ENCODE assay signal across 10 mouse cellular contexts in genomic region chr7:28939418-28940183, GRCm38 (mm10). TPM values are rescaled to one million over a fixed set of nuclear protein-coding genes. Genes with fewer than 3 reads are reported as not detected.
DNase-seq lines count a peak whose midpoint lies in the region; ATAC-seq and TF ChIP-seq lines count a peak whose summit lies in the region.
"Had no signal": no experiment of that assay in that cellular context is flagged by ENCODE, and none has a peak within 500 bp of the region (broad histone marks: within the 10 kb centered on the region; RNA-seq: fewer than 3 reads in every experiment).

No protein-coding gene starts in this region.

- no peak for DNase-seq in cerebellum, adult 2 months
- DNase-seq in cerebellum, postnatal 14 days: no peak
- DNase-seq in lung, embryonic 14.5 days: no peak
- DNase-seq in lung, postnatal 4 days: no peak
- DNase-seq in kidney, adult 2 months: peak; percentile 82
- DNase-seq in cerebellum, adult 11 months: no peak
- DNase-seq in right cerebral cortex, postnatal 36 days (ENCODE audit: low spot score in 2 of 2): no peak
- DNase-seq: cerebellum, adult 8-10 months; layer of hippocampus, adult 9-11 months had no signal

- H3K27ac ChIP-seq in cerebellum, adult 2 months (ENCODE audit: insufficient read depth, low read length): peak overlapping the region; percentile 35
- peak overlapping the region; percentile 31; the same call in 1 of the 2 replicates for H3K27ac ChIP-seq in lung, embryonic 14.5 days (ENCODE audit: low read depth)
- peak overlapping the region; percentile 71 for H3K27ac ChIP-seq in kidney, adult 2 months (ENCODE audit: insufficient read depth, low read depth, low read length)
- peak overlapping the region; percentile 59; the same call in 1 of the 2 replicates for H3K27ac ChIP-seq in stomach, embryonic 14.5 days (ENCODE audit: low read length)

- H3K4me2 ChIP-seq in lung, embryonic 14.5 days: no peak overlapping the region
- H3K4me2 ChIP-seq in stomach, embryonic 14.5 days (replicated peaks; ENCODE audit: low read depth, low read length): no peak overlapping the region

- peaks cover 15% of the 10 kb centered on the region; the same call in 1 of the 2 replicates for H3K36me3 ChIP-seq in lung, embryonic 14.5 days (ENCODE audit: insufficient read depth)
- H3K36me3 ChIP-seq in kidney, adult 2 months (ENCODE audit: control insufficient read depth, insufficient read depth, low read length): 0 out of 2 replicates have a peak, but pooled peaks cover 2% of the 10 kb centered on the region
- no peaks in the 10 kb centered on the region; the same call in 1 of the 2 replicates for H3K36me3 ChIP-seq in stomach, embryonic 14.5 days (ENCODE audit: control insufficient read depth, insufficient read depth, low read length)

- WGBS in cerebellum, adult 2 months: 83% methylated on average over 7 of the region's 7 CpGs
- WGBS in lung, embryonic 14.5 days: 70% methylated on average over 7 of the region's 7 CpGs
- WGBS in kidney, adult 2 months: 26% methylated on average over 7 of the region's 7 CpGs
- WGBS in stomach, embryonic 14.5 days: 68% methylated on average over 7 of the region's 7 CpGs

- H3K4me3 ChIP-seq in cerebellum, adult 2 months (replicated peaks; ENCODE audit: insufficient read depth, low read depth, low read length): no peak overlapping the region
- H3K4me3 ChIP-seq in lung, embryonic 14.5 days (ENCODE audit: low read depth, low read length): no peak overlapping the region
- H3K4me3 ChIP-seq in kidney, adult 2 months (ENCODE audit: insufficient read depth, low read depth, low read length): no peak overlapping the region
- no peak overlapping the region for H3K4me3 ChIP-seq in stomach, embryonic 14.5 days (ENCODE audit: low read depth, low read length)

- no peak for TF ChIP-seq POLR2A in cerebellum, adult 2 months (IDR thresholded peaks at IDR 0.05; ENCODE audit: borderline replicate concordance, insufficient read depth, low read length)
- no peak for TF ChIP-seq POLR2A in kidney, adult 2 months (IDR thresholded peaks at IDR 0.05; ENCODE audit: low read depth, low read length)

- peaks cover 20% of the 10 kb centered on the region for H3K4me1 ChIP-seq in cerebellum, adult 2 months (ENCODE audit: control insufficient read depth, insufficient read depth, low read length)
- peaks cover 26% of the 10 kb centered on the region for H3K4me1 ChIP-seq in lung, embryonic 14.5 days (ENCODE audit: insufficient read depth)
- H3K4me1 ChIP-seq in kidney, adult 2 months (ENCODE audit: control insufficient read depth, insufficient read depth, low read length): peaks cover 83% of the 10 kb centered on the region
- peaks cover 57% of the 10 kb centered on the region for H3K4me1 ChIP-seq in stomach, embryonic 14.5 days (ENCODE audit: control insufficient read depth, insufficient read depth, low read length)

- no peaks in the 10 kb centered on the region for H3K9me3 ChIP-seq in lung, embryonic 14.5 days (ENCODE audit: low read depth, low read length)
- no peaks in the 10 kb centered on the region for H3K9me3 ChIP-seq in stomach, embryonic 14.5 days (ENCODE audit: control insufficient read depth, low read depth, low read length)

- no peak for TF ChIP-seq CTCF in cerebellum, adult 2 months (IDR thresholded peaks at IDR 0.05; ENCODE audit: borderline replicate concordance, insufficient read depth, low read depth, low read length)
- TF ChIP-seq CTCF in lung, embryonic 14.5 days (IDR thresholded peaks at IDR 0.05; ENCODE audit: low read depth): no peak
- TF ChIP-seq CTCF in kidney, adult 2 months (conservative IDR thresholded peaks at IDR 0.05; ENCODE audit: insufficient read depth, insufficient read length, low read depth, low read length): no peak

- no peak for ATAC-seq in lung, embryonic 14.5 days (ENCODE audit: insufficient read depth)
- no peak for ATAC-seq in stomach, embryonic 14.5 days (ENCODE audit: insufficient number of reproducible peaks, insufficient read depth, low FRiP score, low read depth)

- H3K27me3 ChIP-seq in cerebellum, adult 2 months (ENCODE audit: control insufficient read depth, insufficient read depth, low read length): no peaks in the 10 kb centered on the region
- H3K27me3 ChIP-seq in lung, embryonic 14.5 days (ENCODE audit: insufficient read depth, low read length): no peaks in the 10 kb centered on the region
- no peaks in the 10 kb centered on the region for H3K27me3 ChIP-seq in kidney, adult 2 months (replicated peaks; ENCODE audit: control insufficient read depth, insufficient read depth, low read length)
- no peaks in the 10 kb centered on the region for H3K27me3 ChIP-seq in stomach, embryonic 14.5 days (ENCODE audit: control insufficient read depth, insufficient read depth, low read length)

- no peak overlapping the region for H3K9ac ChIP-seq in lung, embryonic 14.5 days
- H3K9ac ChIP-seq in stomach, embryonic 14.5 days (replicated peaks; ENCODE audit: low read depth, low read length): no peak overlapping the region

RNA-seq across cellular contexts. Expression of gene Actn4, which starts 22.5 kb away (rescaled TPM):
- polyA plus RNA-seq in cerebellum, adult 2 months (2012; rRNA removed): 129 and 135 TPM in 2 replicates
- polyA plus RNA-seq in lung, embryonic 14.5 days (2014; fragmentation: Nextera tagmentation; extraction: Ambion mirVana): 266 and 270 TPM in 2 replicates
- polyA plus RNA-seq in kidney, adult 2 months (2012; rRNA removed): 340 and 367 TPM in 2 replicates
- 272 and 280 TPM in 2 replicates for polyA plus RNA-seq in stomach, embryonic 14.5 days (2014; fragmentation: Nextera tagmentation; extraction: Ambion mirVana)

RNA-seq across cellular contexts. Expression of gene Eif3k, which starts 42.1 kb away (rescaled TPM):
- 322 and 331 TPM in 2 replicates for polyA plus RNA-seq in cerebellum, adult 2 months (2012; rRNA removed)
- polyA plus RNA-seq in lung, embryonic 14.5 days (2014; fragmentation: Nextera tagmentation; extraction: Ambion mirVana): 392 and 398 TPM in 2 replicates
- polyA plus RNA-seq in kidney, adult 2 months (2012; rRNA removed): 321 and 343 TPM in 2 replicates
- polyA plus RNA-seq in stomach, embryonic 14.5 days (2014; fragmentation: Nextera tagmentation; extraction: Ambion mirVana): 413 and 444 TPM in 2 replicates

RNA-seq across cellular contexts. Expression of gene Map4k1, which starts 42.2 kb away (rescaled TPM):
- 1.2 and 1.3 TPM in 2 replicates for polyA plus RNA-seq in cerebellum, adult 2 months (2012; rRNA removed)
- 8.5 and 10.7 TPM in 2 replicates for polyA plus RNA-seq in lung, embryonic 14.5 days (2014; fragmentation: Nextera tagmentation; extraction: Ambion mirVana)
- 2.3 and 6.2 TPM in 2 replicates for polyA plus RNA-seq in kidney, adult 2 months (2012; rRNA removed)
- polyA plus RNA-seq in stomach, embryonic 14.5 days (2014; fragmentation: Nextera tagmentation; extraction: Ambion mirVana): 8.5 and 11.3 TPM in 2 replicates

RNA-seq across cellular contexts. Expression of gene Capn12, which starts 58.4 kb away (rescaled TPM):
- polyA plus RNA-seq in cerebellum, adult 2 months (2012; rRNA removed): 0.41 and 0.46 TPM in 2 replicates
- polyA plus RNA-seq in lung, embryonic 14.5 days (2014; fragmentation: Nextera tagmentation; extraction: Ambion mirVana): 0.42 and 0.61 TPM in 2 replicates
- polyA plus RNA-seq in kidney, adult 2 months (2012; rRNA removed): 0.11 and 0.24 TPM in 2 replicates
- 0.67 and 1.1 TPM in 2 replicates for polyA plus RNA-seq in stomach, embryonic 14.5 days (2014; fragmentation: Nextera tagmentation; extraction: Ambion mirVana)
